Mouse (Mus musculus): ENCODE results near the gene Marc2.

DNA sequence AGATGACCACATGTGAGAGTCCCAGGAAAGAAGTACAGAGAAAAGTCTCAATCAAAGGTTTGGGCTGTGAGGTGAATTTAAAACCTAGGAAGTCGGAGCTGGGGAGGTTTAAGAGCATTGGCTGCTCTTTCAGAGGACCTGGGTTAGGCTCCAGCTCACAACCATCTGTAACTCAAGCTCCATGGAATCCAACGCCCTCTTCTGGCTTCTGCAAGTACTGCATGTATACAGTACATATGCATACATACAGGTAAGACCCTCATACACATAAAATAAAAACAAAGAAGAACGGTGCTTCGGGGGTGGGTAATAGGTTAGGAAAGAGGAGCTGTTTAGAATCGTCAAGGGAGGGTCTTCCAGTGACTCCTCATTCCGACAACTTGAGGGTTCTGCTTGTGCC lies 28.5 kb downstream of the Marc2 start:
- no peak for TF ChIP-seq POLR2A (IDR thresholded peaks at IDR 0.05; ENCODE audit: insufficient read length, low read depth)
- no peak for TF ChIP-seq TCF12 (IDR thresholded peaks at IDR 0.05; ENCODE audit: insufficient read depth, poor library complexity, severe bottlenecking)
- no peak for TF ChIP-seq REST (IDR thresholded peaks at IDR 0.05; ENCODE audit: insufficient read depth, insufficient read length)

All from myocyte (in vitro differentiated cells).